Mouse (Mus musculus) erythroblast, embryonic 14.5 days (primary cell): Measurements from ENCODE around the gene Stn1.

Source experiments
- GATA1 ChIP-seq: IDR thresholded peaks from 2 replicates; pipeline ENCODE4 v1.6.1; 2012; ENCODE audit warnings: low read length, inconsistent platforms, mixed read lengths
- TAL1 ChIP-seq: IDR thresholded peaks from 3 replicates; pipeline ENCODE4 v1.6.1; 2012; ENCODE audit warnings: low read length, inconsistent platforms, mixed read lengths

GRCm38 (mm10) chr19:47524905-47525304, 12.4 kb downstream of the Stn1 start:
- TF ChIP-seq TAL1 (no peak), GATA1 (no peak)
